Mouse (Mus musculus) CD4-positive helper T cell, adult 2 months (primary cell): ENCODE measurements at regions not wholly inside any gene's neighbourhood (a gene's known extent, or its start where the extent isn't known, plus 50 kb on each side); places are given as distances from the start of the nearest gene placed in this dataset.
"Not testable (repeated sequence)": the region's sequence is repeated elsewhere in the genome, so short reads cannot be mapped to it uniquely, and the experiment has no call there.

ENCODE experiments used
- DNase-seq: peaks from one replicate; pipeline ENCODE4 v3.0.0-alpha.2; 2012; ENCODE audit warnings: low read depth, missing footprints, low spot score

GRCm38 (mm10) chr1:79379736-79380135 is 60.2 kb downstream of the Scg2 start:
- DNase-seq, result no peak

GRCm38 (mm10) chr1:79374811-79375210 is 65.1 kb downstream of the Scg2 start:
- no peak for DNase-seq

- DNase-seq, result no peak
Measured at GRCm38 (mm10) chr1:79357291-79358045, 82.5 kb downstream of the Scg2 start.

DNA sequence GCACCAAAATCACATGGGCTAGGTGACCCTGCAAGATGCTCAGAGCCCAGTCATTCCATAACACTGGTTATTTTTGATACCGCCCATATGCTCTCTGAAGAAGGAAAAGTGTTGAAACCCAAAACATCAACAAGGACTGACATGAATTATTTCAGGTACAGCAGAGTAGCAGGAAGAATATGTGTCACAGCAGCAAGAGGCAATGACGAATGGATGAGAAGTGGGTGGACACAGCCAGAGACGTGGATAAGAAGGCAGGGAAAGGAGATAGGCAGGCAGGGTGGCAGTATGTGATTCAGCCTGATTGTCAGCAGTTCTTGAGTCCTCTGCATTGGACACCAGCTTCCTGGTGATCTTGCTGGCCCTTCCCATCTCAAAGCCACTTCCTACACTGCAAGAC is 93.4 kb downstream of the Scg2 start:
- DNase-seq, result no peak

- DNase-seq, result no peak
Measured at GRCm38 (mm10) chr1:79335480-79336114, 104.3 kb downstream of the Scg2 start.

DNA sequence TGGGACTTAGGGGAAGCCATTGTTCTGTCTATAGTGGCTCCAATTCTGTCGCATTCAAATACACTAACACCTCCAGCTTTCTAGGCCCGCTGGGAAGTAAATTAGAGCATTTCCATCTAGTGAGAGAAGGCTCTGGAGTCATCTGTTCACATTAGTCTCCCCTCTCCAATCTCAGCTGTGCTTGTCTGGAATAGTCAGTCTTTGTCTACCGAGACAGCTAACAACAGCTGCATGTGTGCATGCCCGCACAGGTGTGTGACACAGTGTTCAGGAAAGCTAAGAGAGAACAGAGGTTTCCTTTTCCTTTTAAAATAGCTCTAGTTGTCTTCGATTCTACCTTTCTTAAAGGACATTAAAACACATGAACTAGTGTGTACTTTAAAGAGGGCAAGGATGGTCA is 122.7 kb downstream of the Scg2 start:
- DNase-seq, result no peak

- no peak for DNase-seq
Measured at GRCm38 (mm10) chr1:79314774-79315173, 125.1 kb downstream of the Scg2 start.

GRCm38 (mm10) chr1:79312153-79312552 is 127.8 kb downstream of the Scg2 start:
- DNase-seq, result no peak

DNA sequence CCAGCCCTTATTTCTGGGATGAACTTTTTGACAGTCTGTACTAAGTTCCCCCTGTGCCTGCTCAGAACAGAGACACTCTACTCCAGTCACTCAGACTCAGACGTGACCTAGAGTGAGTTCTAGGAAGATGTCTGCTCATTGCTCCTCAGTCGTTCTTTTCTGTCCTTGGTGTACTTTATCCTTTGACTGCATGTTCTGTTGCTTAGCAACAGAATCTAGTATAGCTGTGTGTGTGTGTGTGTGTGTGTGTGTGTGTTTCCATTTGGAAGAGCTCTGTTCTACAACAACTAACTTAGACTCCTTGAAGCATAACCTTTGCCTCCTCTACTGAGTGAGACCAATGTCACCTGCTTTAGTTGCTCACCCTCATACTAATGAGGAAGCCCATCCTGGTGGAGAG is 136.3 kb downstream of the Scg2 start:
- DNase-seq, result no peak

- no peak for DNase-seq
Measured at GRCm38 (mm10) chr1:79299639-79300038, 140.3 kb downstream of the Scg2 start.

DNA sequence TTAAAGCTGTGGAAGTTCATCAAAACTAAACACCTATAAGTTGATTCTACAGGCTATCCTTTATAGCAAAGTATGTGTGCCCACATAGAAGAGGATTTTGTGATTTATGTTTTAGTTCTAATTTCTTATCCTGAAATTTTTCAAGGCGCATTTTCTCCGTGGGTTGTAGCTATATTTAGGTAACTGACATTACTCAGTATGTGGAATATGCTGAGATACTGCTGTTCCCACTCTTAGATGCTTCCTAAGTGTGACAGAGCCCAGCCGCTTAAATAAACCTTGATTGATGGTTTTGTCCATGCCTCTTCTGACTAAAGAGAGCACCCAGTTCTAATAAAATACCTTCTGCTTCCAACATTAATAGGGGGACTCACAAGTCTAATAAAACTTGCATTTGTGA is 180.2 kb downstream of the Scg2 start:
- DNase-seq, result no peak

GRCm38 (mm10) chr1:79212970-79213369 is 226.9 kb downstream of the Scg2 start:
- DNase-seq, result no peak

- no peak for DNase-seq
Measured at GRCm38 (mm10) chr1:79212471-79212870, 227.4 kb downstream of the Scg2 start.

GRCm38 (mm10) chr1:79211981-79212380 is 227.9 kb downstream of the Scg2 start:
- not testable (repeated sequence) for DNase-seq

GRCm38 (mm10) chr1:79207207-79207606 is 232.7 kb downstream of the Scg2 start:
- no peak for DNase-seq

GRCm38 (mm10) chr1:79197682-79198081 is 242.2 kb downstream of the Scg2 start:
- no peak for DNase-seq

GRCm38 (mm10) chr1:79191031-79191430 is 248.9 kb downstream of the Scg2 start:
- no peak for DNase-seq

DNA sequence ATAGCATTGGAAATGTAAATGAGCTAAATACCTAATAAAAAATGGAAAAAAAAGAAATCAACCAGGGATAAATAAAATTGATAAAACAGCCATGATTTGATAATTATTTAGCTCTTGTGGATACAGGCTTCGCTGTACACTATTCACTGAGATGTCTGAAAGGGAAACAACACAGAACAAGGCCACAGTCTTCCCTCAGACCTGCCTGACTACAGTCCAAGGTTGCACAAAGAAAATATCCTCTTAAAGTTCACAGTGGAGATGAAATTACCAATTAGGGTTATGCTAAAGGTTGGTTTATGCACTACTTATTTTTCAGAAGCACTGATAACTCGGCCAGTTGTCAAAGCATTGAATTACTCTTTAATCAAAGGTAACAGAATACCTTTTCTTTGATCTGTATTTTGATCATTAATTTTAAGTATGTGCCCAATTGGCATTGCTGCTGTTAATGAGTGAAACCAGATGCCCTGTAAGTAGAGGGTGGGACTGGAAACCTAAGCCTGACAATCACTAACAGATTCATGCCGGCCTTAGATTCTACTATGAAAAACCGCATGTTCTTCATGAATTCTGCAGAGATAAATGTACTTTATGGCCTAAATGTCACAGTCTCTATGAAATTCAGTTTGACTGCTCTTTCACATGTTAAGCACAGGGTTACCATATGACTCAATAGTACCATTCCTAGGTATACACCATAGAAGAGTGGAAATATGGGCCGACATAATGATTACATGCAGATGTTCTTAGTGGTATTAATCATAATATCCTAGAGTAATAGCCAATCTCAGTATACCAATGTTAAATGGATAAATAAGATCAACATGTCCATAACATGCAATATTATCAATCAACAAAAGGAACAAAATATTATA is 256.1 kb downstream of the Scg2 start:
- DNase-seq, result no peak

DNA sequence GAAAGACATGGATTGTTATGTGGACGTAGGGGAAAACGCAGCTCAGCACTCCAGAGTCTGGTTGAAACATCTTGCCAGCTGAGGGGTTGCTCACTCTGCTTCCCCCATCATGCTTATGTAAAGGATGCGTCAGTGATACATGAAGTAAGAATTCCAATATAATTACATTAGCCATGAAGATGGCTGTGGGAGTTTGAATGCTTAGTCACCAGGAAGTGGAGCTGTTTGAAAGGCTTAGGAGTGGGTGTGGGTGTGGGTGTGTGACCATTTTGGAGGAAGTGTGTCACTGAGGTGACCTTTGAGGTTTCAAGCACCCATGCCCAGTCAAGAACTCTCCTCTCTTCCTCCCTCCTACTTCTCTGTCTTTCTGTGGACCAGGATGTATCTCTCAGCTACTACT is 295.8 kb downstream of the Scg2 start:
- DNase-seq, result peak; percentile 4
